Mouse (Mus musculus): ENCODE data around the gene Tmem170b. TPM values are rescaled to one million over a fixed set of nuclear protein-coding genes. Genes with fewer than 3 reads are reported as not detected.

Tmem170b gene
- polyA plus RNA-seq, 1 experiment from 2014 or later, result 11.5 TPM

GRCm38 (mm10) chr13:41685499-41685898 is 79.8 kb downstream of the Tmem170b start:
- DNase-seq (ENCODE audit: low spot score), result no peak
- Histone ChIP-seq H3K9ac (replicated peaks; ENCODE audit: low read length) (no peak overlapping the region), H3K4me3 (ENCODE audit: low read depth, low read length) (no peak overlapping the region), H3K27me3 (ENCODE audit: control insufficient read depth, insufficient read depth, low read length) (no peaks in the 10 kb centered on the region), H3K9me3 (replicated peaks; ENCODE audit: control insufficient read depth, low read length) (no peaks in the 10 kb centered on the region), H3K4me1 (ENCODE audit: control insufficient read depth, insufficient read depth, low read length) (no peaks in the 10 kb centered on the region), H3K36me3 (replicated peaks; ENCODE audit: control insufficient read depth, insufficient read depth, low read depth, low read length) (no peaks in the 10 kb centered on the region), H3K4me2 (ENCODE audit: low read depth, low read length) (no peak overlapping the region), H3K27ac (replicated peaks; ENCODE audit: low read depth, low read length) (no peak overlapping the region)
- 74% methylated on average over 11 of the region's 11 CpGs for WGBS
- no peak for ATAC-seq (replicated peaks; ENCODE audit: insufficient number of reproducible peaks, low FRiP score, low TSS enrichment, low read depth)

GRCm38 (mm10) chr13:41689055-41689454 is 83.3 kb downstream of the Tmem170b start:
- no peak overlapping the region for H3K27ac ChIP-seq (replicated peaks; ENCODE audit: low read depth, low read length)
- H3K27me3 ChIP-seq (ENCODE audit: control insufficient read depth, insufficient read depth, low read length), result no peaks in the 10 kb centered on the region
- H3K4me2 ChIP-seq (ENCODE audit: low read depth, low read length), result no peak overlapping the region
- H3K9ac ChIP-seq (replicated peaks; ENCODE audit: low read length), result no peak overlapping the region
- H3K4me3 ChIP-seq (ENCODE audit: low read depth, low read length), result no peak overlapping the region
- H3K36me3 ChIP-seq (replicated peaks; ENCODE audit: control insufficient read depth, insufficient read depth, low read depth, low read length), result no peaks in the 10 kb centered on the region
- 75% methylated on average over 6 of the region's 6 CpGs for WGBS
- H3K9me3 ChIP-seq (replicated peaks; ENCODE audit: control insufficient read depth, low read length), result no peaks in the 10 kb centered on the region
- ATAC-seq (replicated peaks; ENCODE audit: insufficient number of reproducible peaks, low FRiP score, low TSS enrichment, low read depth) (no peak), DNase-seq (ENCODE audit: low spot score) (no peak)
- no peaks in the 10 kb centered on the region for H3K4me1 ChIP-seq (ENCODE audit: control insufficient read depth, insufficient read depth, low read length)

GRCm38 (mm10) chr13:41689598-41690045 is 83.9 kb downstream of the Tmem170b start:
- H3K27ac ChIP-seq (replicated peaks; ENCODE audit: low read depth, low read length), result no peak overlapping the region
- H3K4me1 ChIP-seq (ENCODE audit: control insufficient read depth, insufficient read depth, low read length), result no peaks in the 10 kb centered on the region
- no peaks in the 10 kb centered on the region for H3K36me3 ChIP-seq (replicated peaks; ENCODE audit: control insufficient read depth, insufficient read depth, low read depth, low read length)
- no peaks in the 10 kb centered on the region for H3K27me3 ChIP-seq (ENCODE audit: control insufficient read depth, insufficient read depth, low read length)
- H3K9me3 ChIP-seq (replicated peaks; ENCODE audit: control insufficient read depth, low read length), result no peaks in the 10 kb centered on the region
- WGBS, result 67% methylated on average over 5 of the region's 5 CpGs
- H3K4me2 ChIP-seq (ENCODE audit: low read depth, low read length), result no peak overlapping the region
- DNase-seq (ENCODE audit: low spot score), result no peak
- ATAC-seq (replicated peaks; ENCODE audit: insufficient number of reproducible peaks, low FRiP score, low TSS enrichment, low read depth), result no peak
- no peak overlapping the region for H3K4me3 ChIP-seq (ENCODE audit: low read depth, low read length)
- H3K9ac ChIP-seq (replicated peaks; ENCODE audit: low read length), result no peak overlapping the region

Other genes starting within 250 kb of the Tmem170b start
- gene Nedd9, start 118.5 kb upstream of the Tmem170b start, polyA plus RNA-seq (2014; fragmentation: Nextera tagmentation; extraction: Ambion mirVana), result 19.9 and 20.1 TPM in 2 replicates
- gene Adtrp, start 241.8 kb downstream of the Tmem170b start, polyA plus RNA-seq (2014; fragmentation: Nextera tagmentation; extraction: Ambion mirVana), result 0.45 TPM in 1 of 2 replicates, not detected in the other

Measured in embryonic facial prominence, embryonic 11.5 days (tissue).